Mouse (Mus musculus) layer of hippocampus, adult 9-11 months (tissue): ENCODE results near the gene Morf4l2.
A peak's percentile ranks its signal among the peaks of the same experiment; 100 is the strongest.
"Not testable (repeated sequence)": the region's sequence is repeated elsewhere in the genome, so short reads cannot be mapped to it uniquely, and the experiment has no call there.

ENCODE experiments used
- DNase-seq: peaks from one replicate; pipeline ENCODE4 v3.0.0; 2022

The Morf4l2 gene

DNA sequence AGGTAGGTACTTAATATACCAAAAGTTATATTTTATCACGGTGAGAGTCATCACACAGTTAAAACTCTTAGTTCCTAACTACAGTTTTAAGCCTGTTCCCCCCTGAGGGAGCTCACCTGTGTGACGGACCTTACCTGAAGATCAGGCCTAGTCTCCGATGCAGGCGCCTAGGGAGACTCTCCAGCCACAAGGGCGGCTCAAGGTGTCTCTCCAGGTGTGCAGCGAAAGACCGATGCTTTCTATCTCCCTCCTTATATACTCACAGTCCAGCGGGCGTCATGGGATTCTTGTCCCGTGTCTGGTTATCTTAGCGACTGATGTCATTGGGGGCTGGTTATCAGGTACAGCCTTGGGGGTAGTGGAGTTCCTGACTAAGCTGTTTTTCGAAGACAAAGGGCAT lies at the start of gene Morf4l2:
TSS of gene Morf4l2 (minus strand) at position 232 of the 400 bp plus-strand sequence.
- no peak for DNase-seq

DNA sequence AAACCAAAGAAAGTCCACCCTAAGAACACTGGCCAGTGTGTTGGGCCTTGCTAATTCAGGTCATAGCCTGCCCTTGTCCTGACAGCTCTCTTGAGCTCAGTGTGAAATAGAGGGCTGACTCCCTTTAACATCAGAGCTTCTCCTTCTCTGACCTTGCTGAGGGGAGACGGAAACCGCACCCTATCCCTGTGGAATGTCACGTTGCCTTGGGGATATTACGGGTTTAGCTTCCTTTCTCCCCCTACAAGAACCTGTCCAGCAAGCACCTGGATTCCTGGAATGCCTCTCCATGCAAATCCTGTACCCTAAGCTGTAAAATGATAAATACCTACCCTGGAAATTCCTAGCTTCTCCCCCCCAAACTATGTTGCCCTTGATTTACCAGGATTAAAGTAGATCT lies 46.0 kb upstream of the Morf4l2 start:
- no peak for DNase-seq

- DNase-seq: no peak
Observed at GRCm38 (mm10) chrX:136780041-136780440, 36.6 kb upstream of the Morf4l2 start, which contains the start of gene Glra4. TSS of gene Glra4 (minus strand) at chrX:136780141.

DNA sequence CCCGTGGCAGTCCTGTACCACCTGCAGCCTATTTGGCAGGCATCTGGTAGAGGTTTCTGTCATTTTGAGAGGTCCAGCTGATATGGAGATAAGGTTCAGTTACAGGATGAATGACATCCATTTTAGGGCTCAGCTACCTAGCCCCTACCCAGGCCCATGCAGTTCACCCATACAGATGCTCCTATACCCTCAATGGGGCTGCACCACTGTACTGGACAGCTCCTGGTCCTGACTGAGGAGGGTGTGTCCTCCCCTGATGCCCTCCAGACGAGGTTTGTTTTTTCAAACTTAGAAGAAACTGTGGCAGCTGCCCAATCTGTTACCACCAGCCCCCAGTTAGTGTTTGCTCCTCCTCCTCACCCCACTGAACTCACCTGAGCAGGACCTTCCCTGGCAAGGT lies 35.8 kb upstream of the Morf4l2 start:
- DNase-seq: no peak

DNA sequence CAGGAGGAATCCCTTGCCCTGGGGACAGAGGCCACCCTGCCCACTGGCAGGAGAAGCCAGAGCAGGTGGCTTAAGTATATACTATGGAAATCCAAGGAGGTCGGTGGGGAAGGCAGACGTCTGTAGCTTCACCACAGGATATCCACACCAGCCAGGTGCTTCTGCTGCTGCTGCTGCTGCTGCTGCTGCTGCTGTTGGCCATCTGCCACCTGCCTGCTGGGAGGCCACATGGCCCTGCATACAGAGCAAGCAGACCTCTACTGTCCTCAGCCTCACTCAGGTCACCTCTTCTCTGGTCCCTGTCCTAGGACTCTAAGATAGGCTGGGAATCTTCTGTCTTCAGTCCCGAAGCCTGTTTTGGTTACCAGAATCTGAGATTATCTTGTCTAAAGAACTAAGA lies 34.6 kb upstream of the Morf4l2 start:
- DNase-seq: no peak

GRCm38 (mm10) chrX:136773035-136773434 lies 29.5 kb upstream of the Morf4l2 start:
- no peak for DNase-seq

DNA sequence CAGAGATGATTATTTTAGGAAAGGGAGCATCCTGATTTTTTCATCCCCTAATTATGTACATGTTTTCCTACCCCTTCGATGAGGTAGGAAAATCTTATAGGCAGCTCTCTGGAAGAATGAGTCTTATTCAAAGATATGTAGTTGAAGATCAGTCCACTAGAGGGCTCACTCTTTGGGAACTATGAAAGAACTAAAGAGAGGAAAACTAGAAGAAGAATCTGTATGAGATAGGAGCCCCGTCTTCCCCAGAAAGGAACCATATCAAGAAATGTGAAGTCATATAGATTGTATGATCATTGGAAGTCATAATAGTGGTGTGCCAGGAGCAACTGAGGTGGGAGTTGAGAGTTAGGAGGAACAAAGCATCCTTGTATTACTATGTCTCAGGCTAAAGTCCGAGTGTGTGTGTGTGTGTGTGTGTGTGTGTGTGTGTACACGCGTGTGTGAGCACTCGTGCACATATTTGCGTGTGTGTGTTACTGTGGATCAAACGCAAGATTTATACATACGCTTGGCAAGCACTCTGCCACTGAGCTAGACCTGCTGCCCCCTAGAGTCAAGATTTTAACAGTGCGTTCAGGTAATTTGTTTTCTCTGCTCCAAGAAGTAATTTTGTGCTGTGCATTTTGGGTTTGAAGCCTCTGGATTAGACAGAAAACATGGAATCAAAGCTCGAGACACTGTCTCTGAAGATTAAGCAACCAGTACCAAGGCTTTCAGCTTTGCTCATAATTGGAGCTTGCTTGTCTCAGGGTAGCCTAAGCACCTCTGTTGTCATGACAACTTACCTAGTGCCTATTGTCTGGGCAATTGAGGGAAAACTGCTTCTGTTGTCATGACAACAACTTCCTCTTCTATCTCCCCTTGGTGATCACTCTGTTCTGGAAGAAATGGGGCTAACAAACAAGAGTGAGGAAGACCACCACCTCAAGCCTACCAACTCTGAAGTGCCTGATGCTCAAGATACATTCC lies 17.9 kb upstream of the Morf4l2 start:
- no peak for DNase-seq

DNA sequence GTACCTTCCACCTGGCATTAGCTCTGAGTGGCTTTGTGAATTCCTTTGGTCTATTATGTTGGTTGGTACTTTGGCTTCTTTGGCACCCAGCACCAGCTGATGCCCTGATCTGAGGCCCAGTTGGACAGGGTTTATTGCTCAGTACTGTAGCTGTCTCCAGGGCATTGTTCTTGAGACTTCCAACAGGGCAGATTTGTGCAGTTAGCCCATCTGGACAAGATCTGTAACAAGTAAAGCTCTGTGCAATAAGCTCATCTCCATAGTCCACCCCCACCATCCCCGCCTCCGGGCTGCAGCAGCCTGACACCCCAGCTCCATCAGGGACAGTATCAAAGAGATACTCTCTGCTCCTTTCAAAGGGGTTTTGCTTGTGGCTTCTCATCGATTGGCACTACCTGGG lies 12.0 kb upstream of the Morf4l2 start:
- peak; percentile 75 for DNase-seq

DNA sequence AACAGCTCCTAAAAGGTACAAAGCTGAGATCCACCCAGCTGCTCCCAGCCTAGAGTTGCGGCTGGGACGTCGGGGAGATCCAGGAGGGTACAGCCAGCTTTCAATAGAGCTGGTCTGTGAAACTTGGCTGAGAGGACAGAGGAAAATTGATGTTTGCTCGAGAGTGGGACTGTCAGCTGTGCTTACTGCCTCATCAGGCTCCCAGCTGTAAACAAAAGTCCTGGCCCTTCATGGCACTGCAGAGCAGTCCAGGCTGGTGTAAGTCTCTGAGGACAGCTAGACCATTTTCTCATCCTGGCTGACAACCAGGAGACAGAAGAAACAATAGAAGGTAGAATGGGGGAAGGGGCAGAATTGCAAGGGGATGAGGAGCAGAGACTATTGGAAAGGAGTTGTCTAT lies 5.8 kb upstream of the Morf4l2 start:
- peak; percentile 71 for DNase-seq

- no peak for DNase-seq
Observed at GRCm38 (mm10) chrX:136744663-136745062, 1.2 kb upstream of the Morf4l2 start.

DNA sequence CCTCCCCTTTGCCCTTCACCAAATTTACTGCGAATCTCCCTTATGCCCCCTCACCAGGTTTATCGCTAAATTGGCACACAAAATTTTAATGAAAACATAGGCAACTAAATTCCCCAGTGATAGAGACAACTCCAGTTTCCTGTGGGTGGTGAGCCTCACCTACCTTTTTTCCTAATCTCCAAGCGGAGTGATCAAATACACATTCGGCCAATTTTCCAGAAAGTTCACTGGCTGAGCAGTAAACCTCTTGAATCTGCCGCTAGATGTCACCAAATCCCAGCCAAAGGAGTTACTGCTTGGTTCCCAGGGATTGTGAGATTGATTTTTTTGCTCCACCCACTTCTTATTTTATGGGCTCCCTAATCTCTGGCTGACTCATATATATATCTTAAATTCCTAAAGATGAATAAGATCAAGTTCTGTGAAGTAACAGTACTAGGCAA lies 808 bp downstream of the Morf4l2 start:
- DNase-seq: peak; percentile 49

DNA sequence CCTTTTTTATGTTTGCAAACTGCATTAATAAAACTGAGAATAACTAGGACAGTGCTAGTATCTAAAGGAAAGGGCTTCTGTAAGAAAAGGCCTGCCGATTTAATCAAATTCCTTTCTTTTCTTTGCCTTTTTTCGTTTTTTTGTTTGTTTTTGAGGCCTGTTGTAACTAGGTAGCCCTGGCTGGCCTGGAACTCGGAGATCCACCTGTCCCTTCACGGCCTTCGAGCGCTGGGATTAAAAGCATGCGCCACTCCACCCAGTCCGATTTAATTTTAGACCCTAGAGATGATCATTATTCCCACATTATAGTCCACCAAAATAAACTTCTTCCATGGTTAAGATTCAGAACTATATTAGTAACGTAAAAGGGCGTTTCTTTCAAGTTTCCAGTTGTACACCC lies 1.2 kb downstream of the Morf4l2 start:
- DNase-seq: no peak

GRCm38 (mm10) chrX:136741651-136742201 lies 1.8 kb downstream of the Morf4l2 start:
- peak; percentile 84 for DNase-seq

- peak; percentile 99 for DNase-seq
Observed at GRCm38 (mm10) chrX:136740791-136741650, 2.5 kb downstream of the Morf4l2 start.

DNA sequence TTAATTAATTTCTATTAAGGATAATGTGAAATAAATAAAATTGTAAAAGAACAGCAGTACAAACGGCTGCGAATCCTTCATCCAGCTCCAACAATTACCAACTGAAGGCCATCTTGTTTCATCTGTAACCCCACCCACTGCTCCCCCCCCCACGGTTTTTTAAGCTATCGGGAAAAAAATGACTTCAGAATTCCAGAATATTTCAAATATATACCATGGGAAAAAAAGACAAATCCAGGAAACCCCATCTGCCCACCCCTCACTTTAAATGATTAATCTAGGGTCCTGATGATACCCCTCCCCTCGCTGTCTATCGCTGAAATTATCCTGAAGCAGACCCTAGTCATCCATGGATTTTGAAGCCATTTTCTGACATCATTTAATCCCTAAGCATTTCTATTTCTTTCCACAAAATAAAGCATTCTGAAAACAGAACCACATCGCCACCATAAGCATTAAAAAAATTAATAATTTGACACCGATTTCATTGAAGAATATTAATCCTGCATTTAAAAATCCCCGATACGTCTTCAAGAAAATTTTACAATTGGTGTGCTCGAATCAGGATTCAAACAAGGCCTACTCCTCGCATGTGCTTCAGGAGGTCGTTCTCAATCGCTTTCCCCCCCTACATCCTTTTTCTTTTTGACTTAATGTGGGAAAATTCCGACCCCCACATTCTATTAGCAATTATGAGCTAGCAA lies 3.3 kb downstream of the Morf4l2 start:
- no peak for DNase-seq

- no peak for DNase-seq
Observed at GRCm38 (mm10) chrX:136732016-136732415, 11.5 kb downstream of the Morf4l2 start.

DNA sequence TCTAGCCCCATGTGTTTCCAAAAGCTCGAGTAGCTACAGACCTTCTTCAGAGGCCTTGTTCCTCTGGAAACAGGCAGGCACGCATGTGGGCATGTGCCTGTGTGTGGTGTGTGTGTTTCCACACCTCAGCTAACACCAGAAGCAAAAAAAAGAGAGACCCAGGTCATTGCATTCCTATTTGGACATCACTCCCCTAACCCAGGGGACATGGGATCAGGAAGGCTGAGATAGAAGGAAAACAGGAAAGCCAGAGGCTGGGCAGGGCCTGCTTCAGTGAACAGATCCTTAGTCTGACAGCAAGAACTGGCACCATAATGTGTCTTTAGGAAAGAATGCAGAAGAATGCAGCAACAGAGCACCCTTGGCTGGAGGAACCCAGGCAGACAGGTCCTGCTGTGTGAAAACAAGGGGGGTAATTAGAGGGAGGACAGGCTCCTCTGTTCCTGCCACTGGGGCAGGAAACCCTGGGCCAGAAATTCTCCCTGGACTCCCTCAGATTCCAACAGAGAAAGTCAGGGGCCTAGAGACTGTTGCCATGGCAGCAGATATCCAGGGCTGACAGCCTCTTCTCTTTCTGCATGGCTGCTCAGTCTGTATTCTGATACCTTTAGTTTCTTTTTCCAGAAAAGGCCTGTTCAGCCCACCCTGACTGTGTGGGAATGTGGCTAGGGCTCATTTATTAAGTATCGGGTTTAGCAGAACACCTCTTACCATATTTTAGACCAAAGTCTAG lies 28.6 kb downstream of the Morf4l2 start:
- DNase-seq: not testable (repeated sequence)

DNA sequence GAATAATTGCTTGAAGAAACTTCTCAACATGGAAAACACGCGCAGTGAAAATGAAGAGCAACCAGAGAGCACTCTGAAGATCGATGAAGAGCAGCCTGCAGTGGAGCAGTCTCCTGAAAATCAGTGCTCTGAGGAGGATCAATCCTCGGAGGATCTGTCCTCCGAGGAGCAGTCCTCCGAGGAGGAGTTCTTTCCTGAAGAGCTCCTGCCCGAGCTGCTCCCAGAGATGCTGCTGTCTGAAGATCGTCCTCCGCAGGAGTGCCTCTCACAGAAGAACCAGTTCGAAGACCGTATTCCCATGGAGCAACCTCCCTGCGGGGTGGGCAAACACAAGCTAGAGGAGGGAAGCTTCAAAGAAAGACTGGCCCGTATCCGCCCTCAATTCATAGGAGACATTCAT lies 34.7 kb downstream of the Morf4l2 start:
- no peak for DNase-seq

DNA sequence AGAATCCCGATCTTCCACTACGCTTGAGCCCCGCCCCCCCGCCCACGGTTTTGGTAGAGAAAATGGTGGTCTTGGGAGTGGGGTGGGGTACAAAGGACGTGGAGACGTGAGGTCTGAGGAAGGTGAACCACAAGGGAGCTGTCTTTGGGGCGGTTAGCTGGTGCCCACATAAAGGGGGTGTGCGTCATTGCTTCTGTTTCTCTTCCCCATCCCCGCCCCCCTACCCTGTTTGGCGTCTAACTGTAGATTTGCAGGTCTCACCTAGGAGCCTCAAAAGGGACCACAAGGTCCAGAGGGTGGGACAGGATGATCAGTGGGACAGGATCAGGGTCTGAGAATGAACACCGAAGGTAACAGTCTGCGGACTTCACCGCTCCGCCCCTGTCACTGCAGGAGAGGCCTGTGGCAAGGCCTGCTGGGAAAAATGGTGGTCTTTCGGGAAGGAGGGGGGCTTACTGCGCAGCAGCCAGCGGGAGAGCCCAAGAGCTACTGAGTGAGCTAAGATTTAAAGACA lies 35.3 kb downstream of the Morf4l2 start:
- peak; percentile 15 for DNase-seq

DNA sequence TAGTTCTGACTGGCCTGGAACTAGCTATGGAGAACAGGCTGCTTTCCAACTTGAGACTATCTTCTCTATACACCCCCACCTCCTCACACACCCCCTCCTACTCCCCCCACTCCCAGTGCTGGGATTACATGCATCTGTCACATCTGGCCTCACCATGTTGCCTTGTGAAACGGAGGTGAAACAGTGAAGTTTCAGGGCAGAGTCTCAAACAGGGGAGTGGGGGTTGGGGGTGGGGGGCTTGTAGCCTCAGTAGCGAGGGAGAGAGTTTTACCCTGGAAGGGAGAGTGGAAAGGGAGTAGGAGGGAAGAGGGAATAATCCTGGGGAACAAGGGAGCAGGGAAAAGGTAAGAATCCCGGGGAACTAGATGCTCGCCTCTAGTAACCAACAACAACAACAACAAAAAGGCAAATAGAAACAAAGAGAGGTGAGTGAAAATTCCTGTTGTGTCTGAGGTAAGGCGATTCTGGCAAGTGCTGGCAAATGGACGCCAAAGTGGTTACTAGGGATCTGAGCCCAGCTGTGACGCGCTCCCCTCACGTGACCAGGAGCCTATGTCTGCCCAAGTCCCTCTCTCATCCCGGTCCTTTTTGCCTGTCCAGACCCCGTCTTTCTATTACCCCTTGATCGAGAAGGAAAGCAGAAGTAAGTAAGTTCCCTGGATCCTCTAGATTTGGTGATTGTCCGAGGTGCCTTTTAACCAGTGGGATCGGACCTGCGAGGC lies 35.9 kb downstream of the Morf4l2 start, which contains the start of gene Tceal1:
TSS of gene Tceal1 (plus strand) at position 537 of the 722 bp plus-strand sequence.
- DNase-seq: peak; percentile 78

DNA sequence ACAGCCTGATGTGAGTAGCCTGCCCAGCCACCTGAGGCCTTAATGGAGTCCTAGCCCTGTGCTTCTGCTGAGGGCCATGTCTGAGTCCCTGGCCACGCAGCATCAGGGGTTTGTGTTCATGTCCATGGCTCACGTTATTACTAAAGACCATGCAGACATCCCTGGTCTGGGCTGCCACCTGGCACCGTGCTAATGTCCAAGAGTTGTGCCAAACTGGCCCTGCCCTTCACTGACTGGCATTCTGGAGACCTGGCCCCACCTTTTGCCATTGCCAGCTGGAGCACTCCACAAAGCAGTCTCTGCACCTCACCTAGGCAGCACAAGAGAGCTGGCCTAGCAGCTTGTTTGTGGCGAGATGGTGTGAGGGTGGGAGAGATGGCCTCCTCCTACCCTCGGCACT lies 50.3 kb downstream of the Morf4l2 start:
- no peak for DNase-seq
